Mouse (Mus musculus): ENCODE data around the gene Snx33. TPM values are rescaled to one million over a fixed set of nuclear protein-coding genes. Genes with fewer than 3 reads are reported as not detected.
A peak's percentile ranks its signal among the peaks of the same experiment; 100 is the strongest.

The Snx33 gene
- total and polyA plus RNA-seq, 3 experiments, result 1.7 to 3.2 (median 2.6) TPM

DNA sequence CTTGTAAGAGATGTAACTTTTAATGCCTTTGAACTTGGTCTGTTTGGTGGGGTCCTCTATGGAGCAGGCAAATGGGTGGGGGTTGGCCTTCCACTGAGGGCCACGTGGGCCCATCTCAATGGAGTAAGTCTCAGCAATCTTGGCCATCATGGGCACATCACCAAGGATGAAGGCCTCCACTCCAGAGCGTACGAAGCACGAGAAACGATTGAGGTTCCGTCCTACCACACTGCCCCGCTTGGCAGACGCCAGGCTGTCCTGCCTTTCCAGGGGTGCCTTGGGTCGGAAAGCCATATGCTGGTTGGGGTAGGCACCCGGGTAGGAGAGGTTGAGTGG, 2.2 kb downstream of the Snx33 start:
- Histone ChIP-seq H3K4me3 (replicated peaks in 1 of 3; ENCODE audit: low read depth in 2 of 3, low read length in 2 of 3, poor library complexity in 1 of 3) (no peak overlapping the region), H3K79me2 (replicated peaks; ENCODE audit: control insufficient read depth, extremely low read depth, insufficient read depth, poor library complexity, severe bottlenecking) (no peaks in the 10 kb centered on the region), H3K27ac (ENCODE audit: insufficient read depth, low read depth) (no peak overlapping the region), H3K4me1 (ENCODE audit: control insufficient read depth in 1 of 2, insufficient read depth in 2 of 2) (peaks cover 17 to 34% of the 10 kb centered on the region in 2 experiments), H3K4me2 (ENCODE audit: insufficient read depth, low read depth, poor library complexity, severe bottlenecking) (no peak overlapping the region), H3K9ac (ENCODE audit: insufficient read depth, low read depth) (no peak overlapping the region), H3K27me3 (replicated peaks) (peaks cover 22% of the 10 kb centered on the region), H3K36me3 (replicated peaks in 1 of 2; ENCODE audit: control insufficient read depth in 1 of 2, insufficient read depth in 1 of 2, low read length in 1 of 2) (peaks cover 3 to 45% of the 10 kb centered on the region in 2 experiments), H3K9me3 (replicated peaks; ENCODE audit: low read length) (peaks cover 6% of the 10 kb centered on the region)
- in situ Hi-C loops (cut with MboI; ENCODE audit: low pct_ligation_motif_present, low pct_unique_long_range_greater_than_20kb, low sequenced_read_pairs), result no loop called here
- no peak for TF ChIP-seq PAX5 (IDR thresholded peaks at IDR 0.05; ENCODE audit: low read length)
- dilution Hi-C loops (cut with MboI; ENCODE audit: extremely low pct_ligation_motif_present, extremely low pct_unique_long_range_greater_than_20kb, low sequenced_read_pairs), result no loop called here
- DNase-seq (ENCODE audit: extremely low read depth), result no peak

DNA sequence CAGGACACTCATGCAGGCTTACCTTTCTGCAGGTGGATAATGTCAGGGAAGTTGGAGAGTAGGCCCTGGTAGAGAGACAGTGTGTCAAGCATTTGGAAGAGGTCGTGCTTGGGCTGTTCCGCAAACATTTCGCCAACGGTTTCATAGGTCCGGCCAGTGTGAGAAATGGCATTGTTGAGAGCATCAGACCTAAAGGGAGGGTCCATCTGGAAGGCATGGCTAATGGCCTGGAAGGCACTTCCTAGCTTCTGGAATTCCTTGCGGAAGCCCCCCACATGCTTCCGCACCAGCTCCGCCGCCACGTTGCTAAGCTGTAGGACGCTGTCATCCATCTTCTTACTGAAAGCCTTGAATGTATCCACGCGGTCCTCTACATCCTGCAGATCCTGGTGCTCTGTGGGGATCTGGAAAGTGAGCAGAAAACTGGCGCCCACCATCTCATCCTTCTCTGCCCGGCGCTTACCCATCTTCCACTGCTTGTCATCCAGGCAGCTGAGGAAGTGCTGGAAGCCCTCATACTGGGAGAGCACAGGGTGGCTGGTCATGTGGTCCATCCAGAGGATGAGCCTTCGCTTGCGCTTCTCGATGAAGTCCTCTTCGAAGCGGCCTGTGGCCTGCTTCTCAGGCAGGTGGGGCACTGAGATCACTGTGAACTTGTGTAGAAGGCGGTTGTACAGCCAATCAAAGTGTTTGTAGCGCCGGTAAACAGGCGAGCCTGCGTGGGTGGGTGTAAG, 2.7 kb downstream of the Snx33 start:
- H3K79me2 ChIP-seq (replicated peaks; ENCODE audit: control insufficient read depth, extremely low read depth, insufficient read depth, poor library complexity, severe bottlenecking), result no peaks in the 10 kb centered on the region
- peaks cover 3 to 45% of the 10 kb centered on the region in 2 experiments for H3K36me3 ChIP-seq (replicated peaks in 1 of 2; ENCODE audit: control insufficient read depth in 1 of 2, insufficient read depth in 1 of 2, low read length in 1 of 2)
- peaks cover 6% of the 10 kb centered on the region for H3K9me3 ChIP-seq (replicated peaks; ENCODE audit: low read length)
- no peak overlapping the region for H3K4me3 ChIP-seq (replicated peaks in 1 of 3; ENCODE audit: low read depth in 2 of 3, low read length in 2 of 3, poor library complexity in 1 of 3)
- H3K4me1 ChIP-seq (ENCODE audit: control insufficient read depth in 1 of 2, insufficient read depth in 2 of 2), result peaks cover 17 to 34% of the 10 kb centered on the region in 2 experiments
- H3K27ac ChIP-seq (ENCODE audit: insufficient read depth, low read depth), result no peak overlapping the region
- dilution Hi-C loops (cut with MboI; ENCODE audit: extremely low pct_ligation_motif_present, extremely low pct_unique_long_range_greater_than_20kb, low sequenced_read_pairs) (no loop called here), in situ Hi-C loops (cut with MboI; ENCODE audit: low pct_ligation_motif_present, low pct_unique_long_range_greater_than_20kb, low sequenced_read_pairs) (no loop called here)
- 0 out of 2 replicates have a peak overlapping the region, but pooled peaks have one; percentile 6 for H3K4me2 ChIP-seq (ENCODE audit: insufficient read depth, low read depth, poor library complexity, severe bottlenecking)
- TF ChIP-seq USF1 (IDR thresholded peaks at IDR 0.05; ENCODE audit: low read depth, low read length) (no peak), EP300 (IDR thresholded peaks at IDR 0.05; ENCODE audit: low read length) (no peak), CHD1 (IDR thresholded peaks at IDR 0.05; ENCODE audit: low read depth, low read length) (no peak), ELF1 (IDR thresholded peaks at IDR 0.05; ENCODE audit: low read depth, low read length) (no peak), CHD2 (IDR thresholded peaks at IDR 0.05; ENCODE audit: low read length) (no peak), KAT2A (IDR thresholded peaks at IDR 0.05; ENCODE audit: insufficient replicate concordance, low read length) (no peak), ETS1 (conservative IDR thresholded peaks at IDR 0.05; ENCODE audit: low read depth, low read length) (no peak), ZKSCAN1 (IDR thresholded peaks at IDR 0.05; ENCODE audit: borderline replicate concordance, low read depth, low read length) (no peak), TBP (conservative IDR thresholded peaks at IDR 0.05; ENCODE audit: low read depth, low read length) (no peak), NRF1 (IDR thresholded peaks at IDR 0.05; ENCODE audit: low read depth, low read length) (no peak), RCOR1 (conservative IDR thresholded peaks at IDR 0.05; ENCODE audit: low read depth, low read length) (no peak), JUND (conservative IDR thresholded peaks at IDR 0.05; ENCODE audit: low read depth, low read length) (no peak), SMC3 (IDR thresholded peaks at IDR 0.05; ENCODE audit: low read depth, low read length) (no peak)
- no peak overlapping the region for H3K9ac ChIP-seq (ENCODE audit: insufficient read depth, low read depth)
- peaks cover 18% of the 10 kb centered on the region for H3K27me3 ChIP-seq (replicated peaks)
- DNase-seq (ENCODE audit: extremely low read depth), result no peak

All from CH12.LX (cell line).